Mouse (Mus musculus) heart, embryonic 11.5 days (tissue): ENCODE results near the gene Praf2. TPM values are rescaled to one million over a fixed set of nuclear protein-coding genes. Genes with fewer than 3 reads are reported as not detected.

Source experiments
- ATAC-seq: fragments of 200-750 bp; cut with Nextera tagmentation; replicated peaks from 2 replicates; pipeline ENCODE4 v1.8.0; 2017; ENCODE audit warnings: moderate library complexity; ENCODE audit not compliant: insufficient number of reproducible peaks, low FRiP score, low TSS enrichment
- H3K27ac ChIP-seq: fragments of 300-500 bp; sonication (generic); 2 replicates; pipeline ENCODE4 v1.5.1; 2014; ENCODE audit warnings: mild to moderate bottlenecking, low read depth, low read length
- H3K27me3 ChIP-seq: fragments of 300-500 bp; sonication (generic); 2 replicates; pipeline ENCODE4 v1.6.1; 2014; ENCODE audit warnings: mild to moderate bottlenecking, low read length, mixed read lengths; ENCODE audit not compliant: control insufficient read depth, insufficient read depth
- H3K36me3 ChIP-seq: fragments of 300-500 bp; sonication (generic); 2 replicates; pipeline ENCODE4 v1.6.1; 2014; ENCODE audit warnings: mild to moderate bottlenecking, low read length, moderate library complexity, mixed read lengths; ENCODE audit not compliant: control insufficient read depth, insufficient read depth
- H3K4me1 ChIP-seq: fragments of 300-500 bp; sonication (generic); 2 replicates; pipeline ENCODE4 v1.6.1; 2014; ENCODE audit warnings: low read length; ENCODE audit not compliant: control insufficient read depth, insufficient read depth
- H3K4me2 ChIP-seq: fragments of 300-500 bp; sonication (generic); 2 replicates; pipeline ENCODE4 v1.6.1; 2014; ENCODE audit warnings: mild to moderate bottlenecking, moderate library complexity
- H3K4me3 ChIP-seq: fragments of 300-500 bp; sonication (generic); 2 replicates; pipeline ENCODE4 v1.5.1; 2014; ENCODE audit warnings: low read depth, low read length
- H3K9ac ChIP-seq: fragments of 300-500 bp; sonication (generic); 2 replicates; pipeline ENCODE4 v1.6.1; 2014; ENCODE audit warnings: mild to moderate bottlenecking, low read depth, low read length, moderate library complexity
- H3K9me3 ChIP-seq: fragments of 300-500 bp; sonication (generic); replicated peaks from 2 replicates; pipeline ENCODE4 v1.6.1; 2016; ENCODE audit warnings: low read length; ENCODE audit not compliant: control insufficient read depth
- WGBS: fragments of 180-500 bp; shearing (Covaris S2); extraction: QIAGEN DNeasy Blood & Tissue Kit; methylation state at CpG from one replicate; pipeline ENCODE4 v1.1.7; 2014; ENCODE audit not compliant: insufficient replicate concordance; 5-methylcytosine and 5-hydroxymethylcytosine counted together
- polyA plus RNA-seq: library from polyadenylated mRNA; unstranded; fragments of >200 nt; fragmentation: Nextera tagmentation; extraction: Ambion mirVana; gene quantifications from 2 replicates; pipeline ENCODE4 v1.2.1, GENCODE M21; 2014

Gene Praf2
- 52.3 and 55.9 TPM in 2 replicates for polyA plus RNA-seq

DNA sequence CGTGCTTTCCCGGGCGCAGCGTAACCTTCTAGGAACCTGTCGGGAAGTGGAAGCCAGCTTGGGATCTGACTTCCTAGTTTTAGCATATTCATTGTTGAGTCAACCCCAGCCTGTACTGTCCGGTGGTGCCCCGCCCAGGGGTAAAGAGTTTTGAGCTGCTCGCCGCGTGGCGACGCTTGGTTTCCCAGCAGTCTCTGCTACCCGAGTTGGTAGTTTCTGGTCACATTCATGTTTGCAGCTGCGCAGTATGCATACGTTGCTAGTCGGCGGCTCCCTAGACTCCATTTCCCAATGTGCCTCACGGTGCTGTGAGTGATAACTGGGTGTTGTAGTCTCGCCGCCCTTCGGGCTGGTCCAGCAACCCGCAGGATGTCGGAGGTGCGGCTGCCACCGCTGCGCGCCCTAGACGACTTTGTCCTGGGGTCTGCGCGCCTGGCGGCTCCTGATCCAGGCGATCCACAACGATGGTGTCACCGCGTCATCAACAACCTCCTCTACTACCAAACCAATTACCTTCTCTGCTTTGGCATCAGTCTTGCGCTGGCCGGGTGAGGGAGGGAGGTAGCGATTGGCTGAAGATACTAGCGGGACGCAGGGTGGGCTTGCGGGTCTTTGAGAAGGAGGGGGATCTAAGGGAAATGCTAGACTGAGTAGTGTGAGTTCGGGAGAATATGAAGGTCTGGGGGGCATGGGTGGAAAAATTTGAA lies at the start of gene Praf2:
Gene Praf2 (plus strand): TSS at position 225 of the 707 bp plus-strand sequence.
- H3K9ac ChIP-seq, result peak within 1 kb of the TSS; percentile 58
- no peaks in the 10 kb centered on the region for H3K27me3 ChIP-seq
- WGBS, result 19% methylated on average over 42 of the region's 42 CpGs
- H3K4me2 ChIP-seq, result peak within 1 kb of the TSS; percentile 62
- H3K4me3 ChIP-seq, result peak within 1 kb of the TSS; percentile 46
- peaks cover 2% of the 10 kb centered on the region; the same call in 1 of the 2 replicates for H3K36me3 ChIP-seq
- no peak within 1 kb of the TSS for H3K27ac ChIP-seq
- H3K9me3 ChIP-seq, result no peaks in the 10 kb centered on the region
- H3K4me1 ChIP-seq, result no peaks in the 10 kb centered on the region
- ATAC-seq, result peak; percentile 84

DNA sequence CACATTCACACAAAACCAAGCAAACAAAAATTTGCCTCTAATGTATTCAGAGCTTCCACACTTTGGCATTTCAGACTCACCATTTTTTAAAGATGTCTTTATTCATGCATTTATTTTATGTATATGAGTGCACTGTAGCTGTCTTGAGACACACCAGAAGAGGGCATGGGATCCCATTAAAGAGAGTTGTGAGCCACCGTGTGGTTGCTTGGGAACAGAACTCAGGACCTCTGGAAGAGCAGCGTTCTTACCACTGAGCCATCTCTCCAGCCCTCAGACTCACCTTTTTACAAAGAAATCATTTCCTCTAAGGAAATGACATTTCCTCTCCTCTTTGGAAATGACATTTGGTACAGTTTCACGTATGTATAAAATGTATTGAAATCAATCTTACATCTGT lies 49.3 kb upstream of the Praf2 start:
- Histone ChIP-seq H3K27me3 (no peaks in the 10 kb centered on the region), H3K4me3 (no peak overlapping the region), H3K4me2 (no peak overlapping the region), H3K27ac (no peak overlapping the region), H3K36me3 (no peaks in the 10 kb centered on the region), H3K9me3 (no peaks in the 10 kb centered on the region), H3K9ac (no peak overlapping the region), H3K4me1 (no peaks in the 10 kb centered on the region)
- no peak for ATAC-seq
- WGBS, result 40% methylated on average over 3 of the region's 3 CpGs

DNA sequence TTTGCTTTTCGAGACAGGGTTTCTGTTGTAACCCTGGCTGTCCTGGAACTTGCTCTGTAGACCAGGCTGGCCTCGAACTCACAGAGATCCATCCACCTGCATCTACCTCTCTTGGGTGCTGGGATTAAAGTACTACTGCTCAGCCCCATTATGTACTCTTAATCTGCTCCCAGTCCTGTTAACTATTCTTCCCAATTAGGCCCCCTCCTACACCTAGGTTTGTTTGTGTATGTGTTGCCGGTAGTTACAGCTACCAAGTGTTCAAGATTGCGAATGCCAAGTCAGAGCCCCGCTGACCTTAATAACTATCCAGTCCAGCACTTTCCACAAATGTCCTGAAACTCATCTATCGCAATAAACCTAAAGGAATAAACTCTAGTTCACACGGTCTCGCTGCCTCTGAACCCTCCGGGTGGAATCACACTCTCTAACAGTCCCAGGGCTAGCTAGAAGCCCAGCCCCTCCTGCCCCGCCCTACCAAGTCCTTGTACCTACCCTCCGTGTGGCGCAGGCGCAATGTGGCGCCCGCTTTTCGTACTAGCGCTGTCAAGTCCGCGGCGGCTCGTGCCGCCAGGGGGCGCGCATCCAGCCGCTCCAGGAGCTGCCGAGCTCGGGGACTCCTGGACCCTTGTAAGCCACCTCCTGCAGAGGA lies 48.7 kb upstream of the Praf2 start:
- H3K4me1 ChIP-seq, result no peaks in the 10 kb centered on the region
- H3K27ac ChIP-seq, result no peak overlapping the region
- ATAC-seq, result peak; percentile 89
- peak overlapping the region; percentile 32 for H3K4me3 ChIP-seq
- H3K9ac ChIP-seq, result peak overlapping the region; percentile 40; the same call in 1 of the 2 replicates
- no peaks in the 10 kb centered on the region for H3K27me3 ChIP-seq
- 16% methylated on average over 27 of the region's 27 CpGs for WGBS
- no peaks in the 10 kb centered on the region for H3K9me3 ChIP-seq
- H3K36me3 ChIP-seq, result no peaks in the 10 kb centered on the region
- H3K4me2 ChIP-seq, result peak overlapping the region; percentile 58

DNA sequence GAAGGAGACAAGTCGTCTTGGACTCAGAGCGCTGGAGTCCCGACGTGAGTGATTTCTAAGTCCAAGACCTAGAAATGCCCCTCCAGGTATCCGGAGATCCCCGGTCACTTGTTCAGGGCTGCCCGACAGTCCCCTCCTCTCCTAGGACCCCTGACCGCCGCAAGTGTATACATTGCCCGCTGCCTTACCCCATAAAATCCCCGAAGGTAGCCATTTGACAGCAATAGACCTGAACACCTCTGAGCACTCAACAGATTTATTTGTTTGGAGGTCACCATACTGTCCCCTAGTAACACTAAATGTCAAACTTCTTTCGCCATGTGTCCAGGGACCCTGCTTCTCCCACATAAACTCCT lies 48.2 kb upstream of the Praf2 start:
- no peak overlapping the region for H3K9ac ChIP-seq
- peak overlapping the region; percentile 32 for H3K4me3 ChIP-seq
- H3K36me3 ChIP-seq, result no peaks in the 10 kb centered on the region
- H3K4me2 ChIP-seq, result peak overlapping the region; percentile 58
- no peaks in the 10 kb centered on the region for H3K4me1 ChIP-seq
- WGBS, result 18% methylated on average over 12 of the region's 12 CpGs
- 0 out of 2 replicates have a peak, but pooled peaks have one; percentile 4 for ATAC-seq
- H3K27me3 ChIP-seq, result no peaks in the 10 kb centered on the region
- no peak overlapping the region for H3K27ac ChIP-seq
- no peaks in the 10 kb centered on the region for H3K9me3 ChIP-seq

DNA sequence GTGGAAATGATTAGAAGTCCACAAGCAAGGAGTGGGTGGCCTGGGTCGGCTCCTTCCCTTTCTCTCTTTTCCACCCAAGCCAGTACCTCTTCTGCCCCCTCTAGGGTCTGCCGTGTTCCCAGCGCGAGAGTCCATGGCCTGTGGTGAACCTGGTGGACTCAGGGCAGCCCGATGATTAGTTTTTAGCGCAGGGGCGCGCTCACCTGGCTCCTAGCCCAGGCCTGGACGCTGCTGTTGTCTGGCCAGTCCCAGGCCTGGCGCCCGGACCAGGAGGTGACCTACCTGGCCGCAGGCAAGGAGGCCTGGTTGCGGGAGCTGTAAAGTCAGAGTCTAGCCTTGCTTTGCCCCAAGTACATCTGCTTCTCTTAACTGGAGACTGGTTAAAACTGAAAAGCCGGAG lies 47.4 kb upstream of the Praf2 start, which contains the start of gene Magix:
Gene Magix (minus strand): TSS at position 388 of the 400 bp plus-strand sequence.
- Histone ChIP-seq H3K4me1 (no peaks in the 10 kb centered on the region), H3K27ac (no peak within 1 kb of the TSS), H3K36me3 (no peaks in the 10 kb centered on the region), H3K9ac (no peak within 1 kb of the TSS), H3K9me3 (no peaks in the 10 kb centered on the region), H3K27me3 (no peaks in the 10 kb centered on the region), H3K4me2 (peak within 1 kb of the TSS; percentile 58), H3K4me3 (peak within 1 kb of the TSS; percentile 32)
- WGBS, result 64% methylated on average over 14 of the region's 14 CpGs
- ATAC-seq, result no peak

DNA sequence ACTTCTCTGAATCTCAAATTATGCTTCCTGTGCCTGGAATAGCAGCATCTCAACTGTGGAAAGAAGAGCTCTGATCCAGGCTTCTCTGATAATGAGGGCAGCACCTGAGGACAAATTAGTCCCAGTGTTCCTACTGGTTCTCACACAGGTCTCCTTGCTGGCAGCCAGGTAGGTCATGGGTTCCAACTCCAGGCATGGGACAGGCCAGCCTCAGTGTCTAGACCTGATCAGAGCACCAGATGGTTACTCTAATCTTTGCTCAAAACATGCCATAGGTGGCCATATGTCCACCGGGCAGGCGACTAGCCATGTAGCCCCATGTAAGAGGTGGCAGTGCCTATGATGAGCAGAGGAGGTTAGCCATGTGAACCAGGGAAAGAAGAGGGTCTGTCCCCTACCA lies 39.9 kb upstream of the Praf2 start:
- Histone ChIP-seq H3K27ac (no peak overlapping the region), H3K4me3 (no peak overlapping the region), H3K27me3 (no peaks in the 10 kb centered on the region), H3K36me3 (no peaks in the 10 kb centered on the region), H3K4me2 (no peak overlapping the region), H3K9ac (no peak overlapping the region), H3K9me3 (no peaks in the 10 kb centered on the region), H3K4me1 (no peaks in the 10 kb centered on the region)
- 79% methylated on average over 2 of the region's 2 CpGs for WGBS
- no peak for ATAC-seq

DNA sequence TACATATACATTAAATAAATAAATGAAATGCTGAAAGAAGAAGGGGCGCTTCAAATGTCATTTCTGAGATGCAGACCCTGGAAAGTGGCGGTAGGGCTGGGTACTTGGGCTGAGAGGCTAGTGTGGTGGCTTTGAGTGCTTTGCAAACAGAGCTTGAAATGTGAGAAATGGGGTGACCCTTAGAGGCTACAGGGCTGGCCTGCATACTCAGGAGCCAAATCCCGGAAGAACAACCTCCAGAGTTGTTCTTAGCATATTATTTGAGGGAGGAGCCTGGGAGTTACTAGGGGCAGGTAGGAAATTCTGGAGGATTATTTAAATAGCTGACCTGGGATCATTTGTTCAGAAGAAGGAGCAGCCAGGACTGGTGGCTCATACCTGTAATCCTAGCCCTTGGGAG lies 37.8 kb upstream of the Praf2 start:
- Histone ChIP-seq H3K27me3 (no peaks in the 10 kb centered on the region), H3K4me1 (no peaks in the 10 kb centered on the region), H3K27ac (no peak overlapping the region), H3K4me3 (no peak overlapping the region), H3K4me2 (no peak overlapping the region), H3K36me3 (no peaks in the 10 kb centered on the region), H3K9me3 (no peaks in the 10 kb centered on the region), H3K9ac (no peak overlapping the region)
- 52% methylated on average over 3 of the region's 3 CpGs for WGBS
- ATAC-seq, result no peak

DNA sequence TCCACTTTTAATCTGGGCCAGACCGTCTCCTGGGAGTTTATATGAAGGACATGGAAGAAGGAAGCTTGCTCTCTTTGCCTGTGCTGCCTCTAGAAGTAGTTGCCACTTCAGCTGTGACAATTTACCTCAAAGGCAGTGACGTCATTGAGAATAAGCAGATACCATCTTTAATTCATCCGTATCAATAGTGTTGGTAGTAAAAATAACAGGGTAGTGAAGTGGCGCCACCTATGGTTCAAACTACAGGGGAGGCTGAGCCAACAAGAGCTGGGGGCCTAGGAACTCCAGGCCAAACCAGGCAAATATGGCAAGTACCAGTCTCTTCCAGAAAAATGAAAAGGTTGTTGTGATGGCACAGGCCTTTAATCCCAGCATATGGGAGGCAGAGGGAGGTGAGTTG lies 35.4 kb upstream of the Praf2 start:
- H3K9me3 ChIP-seq, result no peaks in the 10 kb centered on the region
- no peak overlapping the region for H3K4me3 ChIP-seq
- H3K4me2 ChIP-seq, result no peak overlapping the region
- 33% methylated on average over 4 of the region's 4 CpGs for WGBS
- H3K27me3 ChIP-seq, result no peaks in the 10 kb centered on the region
- no peak overlapping the region for H3K27ac ChIP-seq
- no peaks in the 10 kb centered on the region for H3K36me3 ChIP-seq
- H3K4me1 ChIP-seq, result no peaks in the 10 kb centered on the region
- no peak overlapping the region for H3K9ac ChIP-seq
- ATAC-seq, result no peak
